Mouse (Mus musculus): Measurements from ENCODE around the gene Erfe.

DNA sequence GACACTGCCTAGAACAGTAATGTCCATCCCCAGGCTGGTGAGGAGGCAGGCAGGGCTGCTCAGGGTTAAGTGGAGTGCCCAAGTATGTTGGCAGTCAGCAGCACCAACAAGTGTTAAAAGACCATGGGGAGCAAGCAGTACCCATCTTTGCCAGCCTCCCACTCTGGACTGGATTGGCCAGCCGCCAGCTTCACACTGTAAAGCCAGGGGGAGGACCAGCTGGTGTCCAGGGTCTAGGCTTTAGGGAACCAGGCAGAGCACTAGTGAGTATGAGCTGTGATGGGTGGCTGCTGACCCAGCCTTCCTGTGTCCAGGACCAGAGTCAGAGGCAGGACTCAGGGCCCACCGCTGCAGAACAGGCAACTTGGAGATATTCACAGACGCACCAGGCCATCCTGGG is 22.2 kb upstream of the Erfe start:
- TF ChIP-seq CTCF (IDR thresholded peaks at IDR 0.05; ENCODE audit: borderline replicate concordance, insufficient read depth, low read depth, low read length): no peak
- TF ChIP-seq POLR2A (IDR thresholded peaks at IDR 0.05; ENCODE audit: borderline replicate concordance, insufficient read depth, low read length): no peak

Data from cerebellum, adult 2 months (tissue).